Mouse (Mus musculus) neural tube, embryonic 11.5 days (tissue): ENCODE measurements around the gene Psap. TPM values are rescaled to one million over a fixed set of nuclear protein-coding genes. Genes with fewer than 3 reads are reported as not detected.
A peak's percentile ranks its signal among the peaks of the same experiment; 100 is the strongest.

Experiments
- ATAC-seq: fragments of 200-750 bp; cut with Nextera tagmentation; 2 replicates; pipeline ENCODE4 v1.8.0; 2017; ENCODE audit warnings: moderate number of reproducible peaks, mild to moderate bottlenecking, moderate TSS enrichment, moderate library complexity; ENCODE audit not compliant: insufficient read depth, low FRiP score, low TSS enrichment
- DNase-seq: peaks from one replicate; pipeline ENCODE4 v3.0.0-alpha.2; 2015; ENCODE audit warnings: low spot score
- H3K27ac ChIP-seq: fragments of 300-500 bp; sonication (generic); 2 replicates; pipeline ENCODE4 v1.5.1; 2014; ENCODE audit warnings: low read depth, mild to moderate bottlenecking, low read length
- H3K27me3 ChIP-seq: fragments of 300-500 bp; sonication (generic); 2 replicates; pipeline ENCODE4 v1.6.1; 2014; ENCODE audit warnings: mild to moderate bottlenecking, low read length, mixed read lengths; ENCODE audit not compliant: control insufficient read depth, insufficient read depth
- H3K36me3 ChIP-seq: fragments of 300-500 bp; sonication (generic); 2 replicates; pipeline ENCODE4 v1.6.1; 2014; ENCODE audit warnings: mild to moderate bottlenecking, low read length, moderate library complexity, mixed read lengths; ENCODE audit not compliant: control insufficient read depth, insufficient read depth
- H3K4me1 ChIP-seq: fragments of 300-500 bp; sonication (generic); 2 replicates; pipeline ENCODE4 v1.6.1; 2014; ENCODE audit warnings: low read length, mixed read lengths; ENCODE audit not compliant: control insufficient read depth, insufficient read depth
- H3K4me2 ChIP-seq: fragments of 300-500 bp; sonication (generic); 2 replicates; pipeline ENCODE4 v1.6.1; 2014; ENCODE audit warnings: low read depth, mild to moderate bottlenecking, moderate library complexity
- H3K4me3 ChIP-seq: fragments of 300-500 bp; sonication (generic); 2 replicates; pipeline ENCODE4 v1.5.1; 2014; ENCODE audit warnings: low read depth, low read length
- H3K9ac ChIP-seq: fragments of 300-500 bp; sonication (generic); 2 replicates; pipeline ENCODE4 v1.6.1; 2014; ENCODE audit warnings: mild to moderate bottlenecking, low read length
- H3K9me3 ChIP-seq: fragments of 300-500 bp; sonication (generic); 2 replicates; pipeline ENCODE4 v1.6.1; 2016; ENCODE audit warnings: low read length; ENCODE audit not compliant: control insufficient read depth
- WGBS: fragments of 180-500 bp; shearing (Covaris S2); extraction: QIAGEN DNeasy Blood & Tissue Kit; methylation state at CpG from one replicate; pipeline ENCODE4 v1.1.7; 2014; 5-methylcytosine and 5-hydroxymethylcytosine counted together
- polyA plus RNA-seq: library from polyadenylated mRNA; unstranded; fragments of >200 nt; fragmentation: Nextera tagmentation; extraction: Ambion mirVana; gene quantifications from 2 replicates; pipeline ENCODE4 v1.2.1, GENCODE M21; 2014

Psap gene
- polyA plus RNA-seq, 1 experiment from 2014 or later = 84.2 TPM

GRCm38 (mm10) chr10:60257261-60257825 lies 20.1 kb upstream of the Psap start:
- no peak for ATAC-seq
- no peaks in the 10 kb centered on the region for H3K9me3 ChIP-seq
- no peak overlapping the region for H3K4me2 ChIP-seq
- no peaks in the 10 kb centered on the region for H3K27me3 ChIP-seq
- H3K4me3 ChIP-seq = no peak overlapping the region
- H3K4me1 ChIP-seq = no peaks in the 10 kb centered on the region
- H3K36me3 ChIP-seq = no peaks in the 10 kb centered on the region
- DNase-seq = peak; percentile 33
- WGBS = 64% methylated on average over 16 of the region's 16 CpGs
- no peak overlapping the region for H3K27ac ChIP-seq
- H3K9ac ChIP-seq = no peak overlapping the region

GRCm38 (mm10) chr10:60260557-60261294 lies 16.7 kb upstream of the Psap start:
- no peak overlapping the region for H3K4me2 ChIP-seq
- H3K9me3 ChIP-seq = no peaks in the 10 kb centered on the region
- H3K36me3 ChIP-seq = no peaks in the 10 kb centered on the region
- DNase-seq (no peak), ATAC-seq (no peak)
- 86% methylated on average over 5 of the region's 5 CpGs for WGBS
- no peaks in the 10 kb centered on the region for H3K27me3 ChIP-seq
- no peak overlapping the region for H3K9ac ChIP-seq
- no peak overlapping the region for H3K27ac ChIP-seq
- no peaks in the 10 kb centered on the region for H3K4me1 ChIP-seq
- no peak overlapping the region for H3K4me3 ChIP-seq

- Histone ChIP-seq H3K4me1 (no peaks in the 10 kb centered on the region), H3K4me2 (no peak overlapping the region), H3K27me3 (no peaks in the 10 kb centered on the region), H3K4me3 (no peak overlapping the region), H3K9ac (no peak overlapping the region), H3K36me3 (no peaks in the 10 kb centered on the region), H3K9me3 (no peaks in the 10 kb centered on the region), H3K27ac (no peak overlapping the region)
- DNase-seq = no peak
- WGBS = 38% methylated on average over 5 of the region's 5 CpGs
- ATAC-seq = no peak
Observed at GRCm38 (mm10) chr10:60261530-60261929, 15.9 kb upstream of the Psap start.

- WGBS = 78% methylated on average over 3 of the region's 3 CpGs
- H3K9ac ChIP-seq = no peak overlapping the region
Observed at GRCm38 (mm10) chr10:60262386-60262785, 15.0 kb upstream of the Psap start.

GRCm38 (mm10) chr10:60263351-60263750 lies 14.1 kb upstream of the Psap start:
- no peaks in the 10 kb centered on the region for H3K27me3 ChIP-seq
- H3K9ac ChIP-seq = no peak overlapping the region
- H3K36me3 ChIP-seq = no peaks in the 10 kb centered on the region
- H3K4me2 ChIP-seq = no peak overlapping the region
- H3K27ac ChIP-seq = no peak overlapping the region
- 79% methylated on average over 7 of the region's 7 CpGs for WGBS
- H3K4me3 ChIP-seq = no peak overlapping the region
- H3K9me3 ChIP-seq = no peaks in the 10 kb centered on the region
- ATAC-seq (no peak), DNase-seq (no peak)
- H3K4me1 ChIP-seq = no peaks in the 10 kb centered on the region

More at GRCm38 (mm10) chr10:60262386-60262785, 15.0 kb upstream of the Psap start:
- DNase-seq (peak; percentile 72), ATAC-seq (peak; percentile 60; the same call in 1 of the 2 replicates)
- no peaks in the 10 kb centered on the region for H3K36me3 ChIP-seq
- no peak overlapping the region for H3K4me3 ChIP-seq
- H3K9me3 ChIP-seq = no peaks in the 10 kb centered on the region
- no peak overlapping the region for H3K4me2 ChIP-seq
- no peaks in the 10 kb centered on the region for H3K27me3 ChIP-seq
- no peak overlapping the region for H3K27ac ChIP-seq
- no peaks in the 10 kb centered on the region for H3K4me1 ChIP-seq

GRCm38 (mm10) chr10:60265252-60265651 lies 12.2 kb upstream of the Psap start:
- WGBS = 88% methylated on average over 10 of the region's 10 CpGs
- no peak for DNase-seq

GRCm38 (mm10) chr10:60266842-60267401 lies 10.5 kb upstream of the Psap start:
- no peaks in the 10 kb centered on the region for H3K4me1 ChIP-seq
- DNase-seq = no peak
- no peak overlapping the region for H3K27ac ChIP-seq
- no peak overlapping the region for H3K9ac ChIP-seq
- no peak for ATAC-seq
- no peaks in the 10 kb centered on the region for H3K9me3 ChIP-seq
- no peak overlapping the region for H3K4me2 ChIP-seq
- H3K4me3 ChIP-seq = no peak overlapping the region
- no peaks in the 10 kb centered on the region for H3K36me3 ChIP-seq
- no peaks in the 10 kb centered on the region for H3K27me3 ChIP-seq
- 92% methylated on average over 8 of the region's 8 CpGs for WGBS

More at GRCm38 (mm10) chr10:60265252-60265651, 12.2 kb upstream of the Psap start:
- Histone ChIP-seq H3K4me1 (no peaks in the 10 kb centered on the region), H3K36me3 (no peaks in the 10 kb centered on the region), H3K9me3 (no peaks in the 10 kb centered on the region), H3K4me3 (no peak overlapping the region), H3K9ac (no peak overlapping the region), H3K4me2 (no peak overlapping the region), H3K27me3 (no peaks in the 10 kb centered on the region), H3K27ac (no peak overlapping the region)
- no peak for ATAC-seq

GRCm38 (mm10) chr10:60268738-60269137 lies 8.7 kb upstream of the Psap start:
- ATAC-seq = no peak

More at GRCm38 (mm10) chr10:60268738-60269137, 8.7 kb upstream of the Psap start:
- Histone ChIP-seq H3K9me3 (no peaks in the 10 kb centered on the region), H3K36me3 (no peaks in the 10 kb centered on the region), H3K4me3 (no peak overlapping the region), H3K4me1 (no peaks in the 10 kb centered on the region), H3K27ac (no peak overlapping the region), H3K4me2 (no peak overlapping the region), H3K27me3 (no peaks in the 10 kb centered on the region; the same call in 1 of the 2 replicates), H3K9ac (no peak overlapping the region)
- no peak for DNase-seq
- 91% methylated on average over 10 of the region's 11 CpGs for WGBS
